Mouse (Mus musculus) intestine, embryonic 16.5 days (tissue): Measurements from ENCODE around the gene Tmprss11g. TPM values are rescaled to one million over a fixed set of nuclear protein-coding genes. Genes with fewer than 3 reads are reported as not detected.

Source experiments
- ATAC-seq: fragments of 200-750 bp; cut with Nextera tagmentation; 2 replicates; pipeline ENCODE4 v1.8.0; 2017; ENCODE audit warnings: moderate TSS enrichment, moderate library complexity
- H3K27ac ChIP-seq: fragments of 300-500 bp; sonication (generic); 2 replicates; pipeline ENCODE4 v1.5.1; 2014; ENCODE audit warnings: mild to moderate bottlenecking, low read length
- H3K27me3 ChIP-seq: fragments of 300-500 bp; sonication (generic); replicated peaks from 2 replicates; pipeline ENCODE4 v1.6.1; 2014; ENCODE audit warnings: low read length, control low read depth, mixed read lengths; ENCODE audit not compliant: control insufficient read depth, insufficient read depth
- H3K36me3 ChIP-seq: fragments of 300-500 bp; sonication (generic); 2 replicates; pipeline ENCODE4 v1.6.1; 2014; ENCODE audit warnings: low read length, control low read depth; ENCODE audit not compliant: control insufficient read depth, insufficient read depth
- H3K4me1 ChIP-seq: fragments of 300-500 bp; sonication (generic); 2 replicates; pipeline ENCODE4 v1.6.1; 2014; ENCODE audit warnings: low read length, control low read depth, mixed read lengths; ENCODE audit not compliant: control insufficient read depth, insufficient read depth
- H3K4me2 ChIP-seq: fragments of 300-500 bp; sonication (generic); 2 replicates; pipeline ENCODE4 v1.6.1; 2014; ENCODE audit warnings: low read depth, low read length, control low read depth
- H3K4me3 ChIP-seq: fragments of 300-500 bp; sonication (generic); 2 replicates; pipeline ENCODE4 v1.5.1; 2014; ENCODE audit warnings: mild to moderate bottlenecking, low read length
- H3K9ac ChIP-seq: fragments of 300-500 bp; sonication (generic); 2 replicates; pipeline ENCODE4 v1.6.1; 2014; ENCODE audit warnings: low read depth, low read length
- H3K9me3 ChIP-seq: fragments of 300-500 bp; sonication (generic); 2 replicates; pipeline ENCODE4 v1.6.1; 2016; ENCODE audit warnings: low read length, control low read depth; ENCODE audit not compliant: control insufficient read depth
- WGBS: fragments of 180-500 bp; shearing (Covaris S2); extraction: QIAGEN DNeasy Blood & Tissue Kit; methylation state at CpG from one replicate; pipeline ENCODE4 v1.1.7; 2014; 5-methylcytosine and 5-hydroxymethylcytosine counted together
- polyA plus RNA-seq: library from polyadenylated mRNA; unstranded; fragments of >200 nt; fragmentation: Nextera tagmentation; extraction: Ambion mirVana; gene quantifications from 2 replicates; pipeline ENCODE4 v1.2.1, GENCODE M21; 2015

Gene Tmprss11g
- polyA plus RNA-seq: not detected in 2 replicates

GRCm38 (mm10) chr5:86518500-86518899 is at the start of gene Tmprss11g:
TSS of gene Tmprss11g (minus strand) at chr5:86518600.
- Histone ChIP-seq H3K4me3 (no peak within 1 kb of the TSS), H3K27me3 (no peaks in the 10 kb centered on the region), H3K9ac (no peak within 1 kb of the TSS), H3K4me2 (no peak within 1 kb of the TSS), H3K27ac (no peak within 1 kb of the TSS), H3K9me3 (no peaks in the 10 kb centered on the region), H3K4me1 (no peaks in the 10 kb centered on the region), H3K36me3 (no peaks in the 10 kb centered on the region)
- no peak for ATAC-seq
- 72% methylated on average over 9 of the region's 9 CpGs for WGBS

- H3K36me3 ChIP-seq: no peaks in the 10 kb centered on the region
- H3K9ac ChIP-seq: no peak overlapping the region
- H3K27me3 ChIP-seq: no peaks in the 10 kb centered on the region
- 89% methylated on average over 2 of the region's 2 CpGs for WGBS
- no peaks in the 10 kb centered on the region for H3K4me1 ChIP-seq
- H3K9me3 ChIP-seq: no peaks in the 10 kb centered on the region
- ATAC-seq: peak; percentile 72
- no peak overlapping the region for H3K27ac ChIP-seq
- no peak overlapping the region for H3K4me2 ChIP-seq
- no peak overlapping the region for H3K4me3 ChIP-seq
These were observed 28.3 kb upstream of the Tmprss11g start for GRCm38 (mm10) chr5:86546693-86547092.

- Histone ChIP-seq H3K4me3 (no peak overlapping the region), H3K4me1 (no peaks in the 10 kb centered on the region), H3K27ac (no peak overlapping the region), H3K9me3 (no peaks in the 10 kb centered on the region), H3K9ac (no peak overlapping the region), H3K27me3 (no peaks in the 10 kb centered on the region), H3K36me3 (no peaks in the 10 kb centered on the region), H3K4me2 (no peak overlapping the region)
- 76% methylated on average over 3 of the region's 3 CpGs for WGBS
- ATAC-seq: no peak
These were observed 22.2 kb upstream of the Tmprss11g start for GRCm38 (mm10) chr5:86540601-86541000.

DNA sequence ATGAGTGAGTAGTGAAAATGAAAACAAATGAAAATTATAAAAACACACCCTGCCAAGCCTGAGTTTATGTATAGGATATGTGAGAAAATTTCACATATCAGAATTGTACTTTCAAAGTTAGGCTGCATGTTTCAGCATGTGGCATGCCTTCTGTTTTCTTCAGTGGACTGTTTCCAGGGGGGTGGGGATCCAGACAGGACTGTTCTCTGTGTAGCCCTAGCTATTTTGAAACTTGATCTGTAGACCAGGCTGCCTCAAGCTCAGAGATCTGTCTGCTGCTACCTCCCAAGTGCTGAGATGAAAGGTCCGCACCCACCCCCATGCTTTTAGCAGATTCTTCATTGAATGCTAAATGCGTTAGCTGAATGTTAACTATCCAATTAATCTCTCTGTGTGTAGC is 10.3 kb upstream of the Tmprss11g start:
- WGBS: 80% methylated on average over 2 of the region's 2 CpGs
- Histone ChIP-seq H3K4me2 (no peak overlapping the region), H3K27ac (no peak overlapping the region), H3K27me3 (no peaks in the 10 kb centered on the region), H3K4me1 (no peaks in the 10 kb centered on the region), H3K9me3 (no peaks in the 10 kb centered on the region), H3K9ac (no peak overlapping the region), H3K4me3 (no peak overlapping the region), H3K36me3 (no peaks in the 10 kb centered on the region)
- ATAC-seq: no peak

- Histone ChIP-seq H3K4me1 (no peaks in the 10 kb centered on the region), H3K27ac (no peak overlapping the region), H3K4me2 (no peak overlapping the region), H3K36me3 (no peaks in the 10 kb centered on the region), H3K4me3 (no peak overlapping the region), H3K9me3 (no peaks in the 10 kb centered on the region), H3K9ac (no peak overlapping the region), H3K27me3 (no peaks in the 10 kb centered on the region)
- ATAC-seq: no peak
- 74% methylated on average over 5 of the region's 5 CpGs for WGBS
These were observed 6.9 kb downstream of the Tmprss11g start for GRCm38 (mm10) chr5:86511538-86511937.

DNA sequence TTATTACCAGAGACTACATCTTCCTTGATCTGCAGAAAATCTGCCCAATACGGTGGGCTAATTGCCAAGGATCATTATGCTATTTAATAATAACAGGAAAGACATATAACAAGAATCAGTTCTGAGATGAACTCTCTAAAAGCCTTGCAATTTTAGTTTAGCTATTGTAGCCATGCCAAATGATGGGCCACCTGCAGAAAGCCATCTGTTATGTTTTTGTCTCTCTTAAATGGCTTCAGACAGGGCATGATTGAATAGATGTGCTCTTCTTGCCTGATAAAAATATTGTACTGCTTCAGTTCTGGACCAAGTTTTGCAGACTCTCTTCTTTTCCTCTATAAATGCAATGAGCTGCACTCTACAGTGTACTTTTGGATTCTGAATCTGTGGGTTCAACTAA is 24.9 kb downstream of the Tmprss11g start:
- H3K4me3 ChIP-seq: no peak overlapping the region
- H3K27me3 ChIP-seq: no peaks in the 10 kb centered on the region
- H3K27ac ChIP-seq: no peak overlapping the region
- WGBS: 58% methylated on average over 1 of the region's 1 CpGs
- ATAC-seq: no peak
- no peak overlapping the region for H3K9ac ChIP-seq
- no peaks in the 10 kb centered on the region for H3K4me1 ChIP-seq
- no peak overlapping the region for H3K4me2 ChIP-seq
- H3K36me3 ChIP-seq: no peaks in the 10 kb centered on the region
- H3K9me3 ChIP-seq: no peaks in the 10 kb centered on the region

DNA sequence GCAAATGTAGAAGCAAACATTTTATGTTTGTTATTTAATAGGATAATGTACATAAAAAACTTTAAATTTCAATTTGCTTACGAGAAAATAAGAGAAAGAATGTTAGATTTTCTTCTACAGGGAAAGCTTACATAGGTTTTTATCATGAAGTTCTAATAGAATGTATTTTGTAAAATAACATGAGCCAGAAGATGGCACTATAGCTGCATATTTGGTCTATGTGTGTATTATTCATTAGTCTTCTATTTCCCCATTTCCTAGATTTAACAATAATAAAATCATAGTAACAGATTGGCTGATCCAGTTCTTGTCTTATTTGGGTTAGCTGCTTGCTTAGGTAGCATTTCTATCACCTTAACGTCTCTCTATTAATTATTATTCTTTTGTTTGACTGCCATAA is 35.8 kb downstream of the Tmprss11g start:
- Histone ChIP-seq H3K4me1 (no peaks in the 10 kb centered on the region), H3K9me3 (no peaks in the 10 kb centered on the region), H3K27me3 (no peaks in the 10 kb centered on the region), H3K4me3 (no peak overlapping the region), H3K4me2 (no peak overlapping the region), H3K27ac (no peak overlapping the region), H3K9ac (no peak overlapping the region), H3K36me3 (no peaks in the 10 kb centered on the region)
- ATAC-seq: no peak
- whole genome bisulfite sequencing: 65% methylated on average over 2 of the region's 2 CpGs

DNA sequence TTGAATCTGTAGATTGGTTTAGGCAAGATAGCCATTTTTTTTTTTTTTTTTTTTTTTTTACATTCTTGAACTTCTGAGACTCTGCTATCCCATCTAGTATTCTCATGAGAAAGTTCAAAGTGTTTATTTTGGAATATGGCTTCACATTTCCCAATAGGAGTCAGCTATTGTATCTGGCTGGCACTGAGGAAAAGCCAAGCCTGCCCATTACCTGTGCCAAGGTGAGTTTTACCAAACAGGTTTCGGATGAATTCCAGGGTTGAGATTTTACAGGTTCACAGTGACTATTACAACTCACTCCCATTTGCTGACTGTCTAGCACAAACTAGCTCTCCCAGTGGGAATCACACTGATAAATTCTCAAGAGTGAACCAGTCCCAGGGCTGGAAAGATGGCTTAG is 36.4 kb downstream of the Tmprss11g start:
- ATAC-seq: no peak
- WGBS: 84% methylated on average over 1 of the region's 1 CpGs
- no peaks in the 10 kb centered on the region for H3K4me1 ChIP-seq
- no peaks in the 10 kb centered on the region for H3K27me3 ChIP-seq
- H3K4me3 ChIP-seq: no peak overlapping the region
- H3K9ac ChIP-seq: no peak overlapping the region
- no peaks in the 10 kb centered on the region for H3K9me3 ChIP-seq
- no peaks in the 10 kb centered on the region for H3K36me3 ChIP-seq
- H3K4me2 ChIP-seq: no peak overlapping the region
- H3K27ac ChIP-seq: no peak overlapping the region

- Histone ChIP-seq H3K9me3 (no peaks in the 10 kb centered on the region), H3K27me3 (no peaks in the 10 kb centered on the region), H3K27ac (no peak overlapping the region), H3K4me3 (no peak overlapping the region), H3K4me1 (no peaks in the 10 kb centered on the region), H3K9ac (no peak overlapping the region), H3K4me2 (no peak overlapping the region), H3K36me3 (no peaks in the 10 kb centered on the region)
- peak; percentile 80 for ATAC-seq
- 62% methylated on average over 9 of the region's 9 CpGs for WGBS
These were observed 44.5 kb downstream of the Tmprss11g start for GRCm38 (mm10) chr5:86473859-86474258.

DNA sequence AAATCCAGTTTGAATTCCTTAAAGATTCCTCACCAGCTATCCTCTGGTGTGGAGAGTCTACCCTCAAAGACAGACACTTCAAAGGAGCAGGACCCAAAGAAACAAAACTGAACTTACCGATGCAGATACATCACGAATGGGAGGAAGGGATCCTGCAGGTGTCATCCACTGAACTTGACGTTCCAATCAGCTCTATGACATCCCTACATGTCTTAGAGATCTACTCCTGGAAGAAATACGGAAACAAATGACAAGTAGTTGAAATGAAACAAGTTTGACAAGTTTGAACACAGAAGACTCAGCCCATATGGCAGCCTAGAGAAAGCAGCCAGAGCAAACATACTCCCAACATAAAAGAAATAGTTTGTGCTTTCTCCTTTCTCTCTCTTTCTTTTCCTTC is 49.5 kb downstream of the Tmprss11g start, which contains the start of gene Tmprss11a:
Gene Tmprss11a (minus strand): TSS at position 101 of the 400 bp plus-strand sequence.
- Histone ChIP-seq H3K27ac (no peak within 1 kb of the TSS), H3K4me2 (no peak within 1 kb of the TSS), H3K4me3 (no peak within 1 kb of the TSS), H3K9ac (no peak within 1 kb of the TSS), H3K27me3 (no peaks in the 10 kb centered on the region), H3K9me3 (no peaks in the 10 kb centered on the region), H3K4me1 (no peaks in the 10 kb centered on the region), H3K36me3 (no peaks in the 10 kb centered on the region)
- no peak for ATAC-seq
- WGBS: 66% methylated on average over 4 of the region's 4 CpGs
